Mouse (Mus musculus): ENCODE measurements around the gene Sp6. TPM values are rescaled to one million over a fixed set of nuclear protein-coding genes. Genes with fewer than 3 reads are reported as not detected.

Sp6 gene
- polyA plus RNA-seq (2015; fragmentation: Illumina TruSeq; extraction: RNeasy Lipid Tissue Mini Kit (QIAGEN cat#74804); ENCODE audit: low read depth, low replicate concordance) = 0.19 TPM

GRCm38 (mm10) chr11:97013121-97013670 lies at the start of gene Sp6:
Sp6 (plus strand) TSS chr11:97013394.

GRCm38 (mm10) chr11:96982859-96983258 lies 30.3 kb upstream of the Sp6 start, which contains the start of gene Sp2:
Sp2 (minus strand) TSS chr11:96982959.

GRCm38 (mm10) chr11:97029686-97030417 lies 16.7 kb downstream of the Sp6 start, which contains the start of gene Scrn2:
Scrn2 (plus strand) TSS chr11:97029938.

GRCm38 (mm10) chr11:97041022-97041899 lies 28.1 kb downstream of the Sp6 start, which contains the start of the genes Lrrc46 and Mrpl10:
Lrrc46 (minus strand) TSS chr11:97041407.
Mrpl10 (plus strand) TSS chr11:97041560.

GRCm38 (mm10) chr11:97050216-97050943 lies 37.2 kb downstream of the Sp6 start, which contains the start of gene Osbpl7:
Osbpl7 (plus strand) TSS chr11:97050628.

Other genes starting within 250 kb of the Sp6 start
- 36.9 TPM for gene Snx11, start 235.8 kb upstream of the Sp6 start, polyA plus RNA-seq (2015; fragmentation: Illumina TruSeq; extraction: RNeasy Lipid Tissue Mini Kit (QIAGEN cat#74804); ENCODE audit: low read depth, low replicate concordance)
- 43.0 TPM for gene Cbx1, start 224.3 kb upstream of the Sp6 start, polyA plus RNA-seq (2015; fragmentation: Illumina TruSeq; extraction: RNeasy Lipid Tissue Mini Kit (QIAGEN cat#74804); ENCODE audit: low read depth, low replicate concordance)
- 222 TPM for gene Nfe2l1, start 183.4 kb upstream of the Sp6 start, polyA plus RNA-seq (2015; fragmentation: Illumina TruSeq; extraction: RNeasy Lipid Tissue Mini Kit (QIAGEN cat#74804); ENCODE audit: low read depth, low replicate concordance)
- gene Copz2, start 163.5 kb upstream of the Sp6 start, polyA plus RNA-seq (2015; fragmentation: Illumina TruSeq; extraction: RNeasy Lipid Tissue Mini Kit (QIAGEN cat#74804); ENCODE audit: low read depth, low replicate concordance) = 11.5 TPM
- gene Cdk5rap3, start 96.9 kb upstream of the Sp6 start, polyA plus RNA-seq (2015; fragmentation: Illumina TruSeq; extraction: RNeasy Lipid Tissue Mini Kit (QIAGEN cat#74804); ENCODE audit: low read depth, low replicate concordance) = 29.9 TPM
- gene Prr15l, start 85.3 kb upstream of the Sp6 start, polyA plus RNA-seq (2015; fragmentation: Illumina TruSeq; extraction: RNeasy Lipid Tissue Mini Kit (QIAGEN cat#74804); ENCODE audit: low read depth, low replicate concordance) = not detected
- gene Pnpo, start 69.4 kb upstream of the Sp6 start, polyA plus RNA-seq (2015; fragmentation: Illumina TruSeq; extraction: RNeasy Lipid Tissue Mini Kit (QIAGEN cat#74804); ENCODE audit: low read depth, low replicate concordance) = 53.9 TPM
- gene Sp2, start 30.4 kb upstream of the Sp6 start, polyA plus RNA-seq (2015; fragmentation: Illumina TruSeq; extraction: RNeasy Lipid Tissue Mini Kit (QIAGEN cat#74804); ENCODE audit: low read depth, low replicate concordance) = 9.7 TPM
- 5.4 TPM for gene Scrn2, start 16.5 kb downstream of the Sp6 start, polyA plus RNA-seq (2015; fragmentation: Illumina TruSeq; extraction: RNeasy Lipid Tissue Mini Kit (QIAGEN cat#74804); ENCODE audit: low read depth, low replicate concordance)
- 1.3 TPM for gene Lrrc46, start 28.0 kb downstream of the Sp6 start, polyA plus RNA-seq (2015; fragmentation: Illumina TruSeq; extraction: RNeasy Lipid Tissue Mini Kit (QIAGEN cat#74804); ENCODE audit: low read depth, low replicate concordance)
- 78.6 TPM for gene Mrpl10, start 28.2 kb downstream of the Sp6 start, polyA plus RNA-seq (2015; fragmentation: Illumina TruSeq; extraction: RNeasy Lipid Tissue Mini Kit (QIAGEN cat#74804); ENCODE audit: low read depth, low replicate concordance)
- gene Osbpl7, start 37.2 kb downstream of the Sp6 start, polyA plus RNA-seq (2015; fragmentation: Illumina TruSeq; extraction: RNeasy Lipid Tissue Mini Kit (QIAGEN cat#74804); ENCODE audit: low read depth, low replicate concordance) = 9.9 TPM
- gene Tbx21, start 101.9 kb downstream of the Sp6 start, polyA plus RNA-seq (2015; fragmentation: Illumina TruSeq; extraction: RNeasy Lipid Tissue Mini Kit (QIAGEN cat#74804); ENCODE audit: low read depth, low replicate concordance) = 0.24 TPM
- gene Tbkbp1, start 138.1 kb downstream of the Sp6 start, polyA plus RNA-seq (2015; fragmentation: Illumina TruSeq; extraction: RNeasy Lipid Tissue Mini Kit (QIAGEN cat#74804); ENCODE audit: low read depth, low replicate concordance) = 39.0 TPM
- 81.1 TPM for gene Kpnb1, start 174.5 kb downstream of the Sp6 start, polyA plus RNA-seq (2015; fragmentation: Illumina TruSeq; extraction: RNeasy Lipid Tissue Mini Kit (QIAGEN cat#74804); ENCODE audit: low read depth, low replicate concordance)

All from brain, adult 10 weeks (tissue).